Mouse (Mus musculus) MEL (cell line): ENCODE measurements around the gene Fndc3b. TPM values are rescaled to one million over a fixed set of nuclear protein-coding genes. Genes with fewer than 3 reads are reported as not detected.

Source experiments
- DNase-seq: peaks from one replicate; pipeline ENCODE4 v3.0.0; 2011; ENCODE audit warnings: low read depth, low spot score
- H3K27ac ChIP-seq: 2 replicates; pipeline ENCODE4 v1.5.1; 2012; ENCODE audit warnings: low read depth, mild to moderate bottlenecking, control low read depth, low read length, moderate library complexity; ENCODE audit not compliant: control insufficient read depth
- H3K27me3 ChIP-seq, 2 experiments: fragments of 150-350 bp in 1 of 2; sonication (generic) in 1 of 2; 2 replicates each; pipeline ENCODE4 v1.6.1; 2012; ENCODE audit warnings: low read length in 2 of 2, mild to moderate bottlenecking in 2 of 2, improper control_type of control experiment in 1 of 2, moderate library complexity in 1 of 2; ENCODE audit not compliant: insufficient read depth in 2 of 2, control insufficient read depth in 1 of 2
- H3K36me3 ChIP-seq, 2 experiments: 2 replicates each; pipeline ENCODE4 v1.6.1; 2012 to 2014; ENCODE audit warnings: low read length in 2 of 2, improper control_type of control experiment in 1 of 2, inconsistent platforms in 1 of 2, mild to moderate bottlenecking in 1 of 2; ENCODE audit not compliant: insufficient read depth in 2 of 2, control insufficient read depth in 1 of 2
- H3K4me1 ChIP-seq, 2 experiments: fragments of 150-350 bp in 1 of 2; sonication (generic) in 1 of 2; 2 replicates each; pipeline ENCODE4 v1.6.1; 2012; ENCODE audit warnings: low read length in 2 of 2, improper control_type of control experiment in 1 of 2, mild to moderate bottlenecking in 1 of 2; ENCODE audit not compliant: insufficient read depth in 2 of 2, control insufficient read depth in 1 of 2
- H3K4me3 ChIP-seq, 2 experiments: fragments of 150-350 bp in 1 of 2; sonication (generic) in 1 of 2; 2 replicates each; pipeline ENCODE4 v1.5.1; 2012; ENCODE audit warnings: low read depth in 2 of 2, low read length in 2 of 2, mild to moderate bottlenecking in 2 of 2, moderate library complexity in 2 of 2, control low read depth in 1 of 2, improper control_type of control experiment in 1 of 2; ENCODE audit not compliant: control insufficient read depth in 1 of 2, insufficient read depth in 1 of 2
- H3K79me2 ChIP-seq: 2 replicates; pipeline ENCODE4 v1.6.1; 2012; ENCODE audit warnings: mild to moderate bottlenecking, low read length, moderate library complexity; ENCODE audit not compliant: control insufficient read depth, poor library complexity, insufficient read depth
- H3K9ac ChIP-seq: 2 replicates; pipeline ENCODE4 v1.6.1; 2012; ENCODE audit warnings: low read depth, mild to moderate bottlenecking, control low read depth, low read length, moderate library complexity; ENCODE audit not compliant: control insufficient read depth, poor library complexity, severe bottlenecking
- H3K9me3 ChIP-seq: fragments of 150-350 bp; sonication (generic); replicated peaks from 2 replicates; pipeline ENCODE4 v1.6.1; 2012; ENCODE audit warnings: mild to moderate bottlenecking, low read length, improper control_type of control experiment, moderate library complexity; ENCODE audit not compliant: insufficient read depth
- BHLHE40 ChIP-seq: IDR thresholded peaks from 2 replicates; pipeline ENCODE4 v1.6.1; 2012; ENCODE audit warnings: low read depth, mild to moderate bottlenecking, inconsistent platforms, low read length, improper control_type of control experiment, borderline replicate concordance
- CTCF ChIP-seq, 3 experiments: IDR thresholded peaks in 2 of 3; conservative IDR thresholded peaks in 1 of 3; 2 replicates each; pipeline ENCODE4 v1.5.1; 2011 to 2012; ENCODE audit warnings: low read length in 3 of 3, low read depth in 2 of 3, mild to moderate bottlenecking in 2 of 3, improper control_type of control experiment in 1 of 3, inconsistent platforms in 1 of 3, mixed read lengths in 1 of 3, moderate library complexity in 1 of 3; ENCODE audit not compliant: control insufficient read depth in 1 of 3, insufficient read depth in 1 of 3, poor library complexity in 1 of 3, severe bottlenecking in 1 of 3
- ELF1 ChIP-seq: IDR thresholded peaks from 2 replicates; pipeline ENCODE4 v1.6.1; 2014; ENCODE audit warnings: low read depth, mild to moderate bottlenecking, inconsistent platforms, low read length, improper control_type of control experiment, moderate library complexity
- EP300 ChIP-seq, 2 experiments: IDR thresholded peaks; 2 replicates each; pipeline ENCODE4 v1.6.1; 2011; ENCODE audit warnings: improper control_type of control experiment in 2 of 2, low read length in 2 of 2, low read depth in 1 of 2, mild to moderate bottlenecking in 1 of 2
- ETS1 ChIP-seq: IDR thresholded peaks from 2 replicates; pipeline ENCODE4 v1.6.1; 2012; ENCODE audit warnings: low read depth, mild to moderate bottlenecking, inconsistent platforms, low read length, improper control_type of control experiment, moderate library complexity
- HCFC1 ChIP-seq: IDR thresholded peaks from 2 replicates; pipeline ENCODE4 v1.6.1; 2012; ENCODE audit warnings: low read depth, mild to moderate bottlenecking, inconsistent platforms, low read length, improper control_type of control experiment, moderate library complexity
- KAT2A ChIP-seq: conservative IDR thresholded peaks from 2 replicates; pipeline ENCODE4 v1.6.1; 2012; ENCODE audit warnings: low read depth, low read length, improper control_type of control experiment, inconsistent platforms
- MAX ChIP-seq: IDR thresholded peaks from 2 replicates; pipeline ENCODE4 v1.6.1; 2011; ENCODE audit warnings: low read length, improper control_type of control experiment
- MAZ ChIP-seq: IDR thresholded peaks from 2 replicates; pipeline ENCODE4 v1.6.1; 2012; ENCODE audit warnings: low read depth, mild to moderate bottlenecking, inconsistent platforms, low read length, improper control_type of control experiment
- MEF2A ChIP-seq: IDR thresholded peaks from 2 replicates; pipeline ENCODE4 v1.6.1; 2014; ENCODE audit warnings: low read depth, mild to moderate bottlenecking, inconsistent platforms, low read length, improper control_type of control experiment; ENCODE audit not compliant: poor library complexity, insufficient replicate concordance, severe bottlenecking; ENCODE audit errors: extremely low read depth
- MXI1 ChIP-seq: IDR thresholded peaks from 2 replicates; pipeline ENCODE4 v1.6.1; 2011; ENCODE audit warnings: mild to moderate bottlenecking, low read depth, low read length, improper control_type of control experiment
- NRF1 ChIP-seq: IDR thresholded peaks from 2 replicates; pipeline ENCODE4 v1.6.1; 2014; ENCODE audit warnings: low read depth, mild to moderate bottlenecking, inconsistent platforms, low read length, improper control_type of control experiment, moderate library complexity; ENCODE audit not compliant: poor library complexity, insufficient read depth, severe bottlenecking
- POLR2A ChIP-seq, 2 experiments: IDR thresholded peaks; 2 replicates each; pipeline ENCODE4 v1.6.1; 2011 to 2012; ENCODE audit warnings: low read length in 2 of 2, mild to moderate bottlenecking in 2 of 2, control low read depth in 1 of 2, improper control_type of control experiment in 1 of 2, low read depth in 1 of 2, moderate library complexity in 1 of 2; ENCODE audit not compliant: control insufficient read depth in 1 of 2, insufficient read depth in 1 of 2, poor library complexity in 1 of 2
- POLR2AphosphoS2 ChIP-seq: IDR thresholded peaks from 2 replicates; pipeline ENCODE4 v1.6.1; 2011; ENCODE audit warnings: low read length, improper control_type of control experiment
- RAD21 ChIP-seq: IDR thresholded peaks from 2 replicates; pipeline ENCODE4 v1.6.1; 2011; ENCODE audit warnings: mild to moderate bottlenecking, low read depth, low read length, improper control_type of control experiment
- RCOR1 ChIP-seq: IDR thresholded peaks from 2 replicates; pipeline ENCODE4 v1.6.1; 2012; ENCODE audit warnings: low read depth, mild to moderate bottlenecking, inconsistent platforms, low read length, improper control_type of control experiment
- SIN3A ChIP-seq: IDR thresholded peaks from 2 replicates; pipeline ENCODE4 v1.6.1; 2012; ENCODE audit warnings: low read length, improper control_type of control experiment, inconsistent platforms
- SMC3 ChIP-seq: IDR thresholded peaks from 2 replicates; pipeline ENCODE4 v1.6.1; 2011; ENCODE audit warnings: low read depth, low read length, improper control_type of control experiment
- TAL1 ChIP-seq: IDR thresholded peaks from 2 replicates; pipeline ENCODE4 v1.6.1; 2012; ENCODE audit warnings: mild to moderate bottlenecking, inconsistent platforms, low read length, moderate library complexity, mixed read lengths
- TCF12 ChIP-seq: IDR thresholded peaks from 2 replicates; pipeline ENCODE4 v1.6.1; 2014; ENCODE audit warnings: low read depth, mild to moderate bottlenecking, inconsistent platforms, low read length, improper control_type of control experiment, moderate library complexity
- USF2 ChIP-seq, 2 experiments: IDR thresholded peaks; 2 replicates each; pipeline ENCODE4 v1.6.1; 2011 to 2012; ENCODE audit warnings: improper control_type of control experiment in 2 of 2, low read length in 2 of 2, borderline replicate concordance in 1 of 2, inconsistent platforms in 1 of 2, low read depth in 1 of 2, mild to moderate bottlenecking in 1 of 2; ENCODE audit not compliant: insufficient read depth in 1 of 2
- ZMIZ1 ChIP-seq: IDR thresholded peaks from 2 replicates; pipeline ENCODE4 v1.6.1; 2012; ENCODE audit warnings: low read depth, mild to moderate bottlenecking, inconsistent platforms, low read length, improper control_type of control experiment, moderate library complexity
- polyA plus RNA-seq, 2 experiments: library from polyadenylated mRNA; stranded (reverse) in 1 of 2; unstranded in 1 of 2; fragments of >175 nt in 1 of 2; fragments of >200 nt in 1 of 2; gene quantifications; 2 replicates each; pipeline versions ENCODE4 v1.2.1 to v1.2.4; 2012; ENCODE audit warnings: low replicate concordance in 2 of 2, low read depth in 1 of 2; ENCODE audit not compliant: insufficient read length in 2 of 2, insufficient read depth in 1 of 2, missing spikeins in 1 of 2
- total RNA-seq: library from RNA; depleted of rRNA; stranded (reverse); fragments of 300-350 nt; gene quantifications from 2 replicates; pipeline ENCODE4 v1.2.3, GENCODE M21; 2012

Fndc3b gene
- total and polyA plus RNA-seq, 3 experiments: not detected

- no peaks in the 10 kb centered on the region for H3K36me3 ChIP-seq
- no peak overlapping the region for H3K27ac ChIP-seq
- no peak for DNase-seq
- no peaks in the 10 kb centered on the region for H3K27me3 ChIP-seq
- no peak overlapping the region for H3K4me3 ChIP-seq
- H3K9ac ChIP-seq: no peak overlapping the region
- no peaks in the 10 kb centered on the region for H3K79me2 ChIP-seq
- TF ChIP-seq SMC3 (no peak), KAT2A (no peak), NRF1 (no peak), SIN3A (no peak), BHLHE40 (no peak)
- no peaks in the 10 kb centered on the region for H3K9me3 ChIP-seq
- no peaks in the 10 kb centered on the region for H3K4me1 ChIP-seq
Observed at GRCm38 (mm10) chr3:27544061-27544460, 167.0 kb downstream of the Fndc3b start.

GRCm38 (mm10) chr3:27541841-27542240 is 169.3 kb downstream of the Fndc3b start:
- no peaks in the 10 kb centered on the region for H3K4me1 ChIP-seq

GRCm38 (mm10) chr3:27541181-27541580 is 169.9 kb downstream of the Fndc3b start:
- no peak overlapping the region for H3K27ac ChIP-seq
- H3K36me3 ChIP-seq: no peaks in the 10 kb centered on the region
- H3K4me1 ChIP-seq: no peaks in the 10 kb centered on the region
- H3K27me3 ChIP-seq: no peaks in the 10 kb centered on the region
- no peaks in the 10 kb centered on the region for H3K9me3 ChIP-seq
- no peak overlapping the region for H3K9ac ChIP-seq
- TF ChIP-seq MEF2A (no peak), NRF1 (no peak), USF2 (IDR thresholded peaks at IDR 0.05; ENCODE audit: borderline replicate concordance in 1 of 2, insufficient read depth in 1 of 2, low read depth in 1 of 2, low read length in 2 of 2) (no peak), EP300 (IDR thresholded peaks at IDR 0.05; ENCODE audit: low read depth in 1 of 2, low read length in 2 of 2) (no peak), ZMIZ1 (no peak), POLR2A (IDR thresholded peaks at IDR 0.05; ENCODE audit: control insufficient read depth in 1 of 2, insufficient read depth in 1 of 2, low read depth in 1 of 2, low read length in 2 of 2, poor library complexity in 1 of 2) (no peak), HCFC1 (no peak), POLR2AphosphoS2 (no peak), CTCF (IDR thresholded peaks at IDR 0.05 in 2 of 3, conservative IDR thresholded peaks at IDR 0.05 in 1 of 3; ENCODE audit: control insufficient read depth in 1 of 3, insufficient read depth in 1 of 3, low read depth in 2 of 3, low read length in 3 of 3, poor library complexity in 1 of 3, severe bottlenecking in 1 of 3) (no peak), KAT2A (no peak), TCF12 (no peak), ELF1 (no peak), TAL1 (no peak), RCOR1 (no peak), SIN3A (no peak), RAD21 (no peak)
- TF ChIP-seq, all 39 proteins: peak for 0
- Histone ChIP-seq H3K79me2 (no peaks in the 10 kb centered on the region), H3K4me3 (no peak overlapping the region)
- DNase-seq: no peak

More at GRCm38 (mm10) chr3:27541841-27542240, 169.3 kb downstream of the Fndc3b start:
- H3K9me3 ChIP-seq: no peaks in the 10 kb centered on the region
- no peak overlapping the region for H3K9ac ChIP-seq
- H3K27ac ChIP-seq: no peak overlapping the region
- no peak for DNase-seq
- TF ChIP-seq POLR2A (IDR thresholded peaks at IDR 0.05; ENCODE audit: control insufficient read depth in 1 of 2, insufficient read depth in 1 of 2, low read depth in 1 of 2, low read length in 2 of 2, poor library complexity in 1 of 2) (no peak), TCF12 (no peak), ELF1 (no peak), MEF2A (no peak), ZMIZ1 (no peak), MAX (no peak), HCFC1 (no peak), SIN3A (no peak), RAD21 (no peak), ETS1 (no peak), MAZ (no peak), SMC3 (no peak), KAT2A (no peak), MXI1 (no peak)
- no peaks in the 10 kb centered on the region for H3K27me3 ChIP-seq
- H3K36me3 ChIP-seq: no peaks in the 10 kb centered on the region
- no peaks in the 10 kb centered on the region for H3K79me2 ChIP-seq
- no peak overlapping the region for H3K4me3 ChIP-seq
